Mouse (Mus musculus) forebrain, embryonic 13.5 days (tissue): ENCODE measurements around the gene Prkcb. TPM values are rescaled to one million over a fixed set of nuclear protein-coding genes. Genes with fewer than 3 reads are reported as not detected.

Source experiments
- ATAC-seq: fragments of 200-750 bp; cut with Nextera tagmentation; 2 replicates; pipeline ENCODE4 v1.8.0; 2017
- H3K27ac ChIP-seq: fragments of 300-500 bp; sonication (generic); 2 replicates; pipeline ENCODE4 v1.5.1; 2015; ENCODE audit warnings: inconsistent platforms, mild to moderate bottlenecking, moderate library complexity
- H3K27me3 ChIP-seq: fragments of 300-500 bp; sonication (generic); 2 replicates; pipeline ENCODE4 v1.6.1; 2015; ENCODE audit warnings: mild to moderate bottlenecking, inconsistent platforms
- H3K36me3 ChIP-seq: fragments of 300-500 bp; sonication (generic); 2 replicates; pipeline ENCODE4 v1.6.1; 2015; ENCODE audit warnings: mild to moderate bottlenecking, inconsistent platforms; ENCODE audit not compliant: poor library complexity, severe bottlenecking
- H3K4me1 ChIP-seq: fragments of 300-500 bp; sonication (generic); 2 replicates; pipeline ENCODE4 v1.6.1; 2015; ENCODE audit warnings: inconsistent platforms
- H3K4me2 ChIP-seq: fragments of 300-500 bp; sonication (generic); 2 replicates; pipeline ENCODE4 v1.6.1; 2015; ENCODE audit warnings: inconsistent platforms, mild to moderate bottlenecking, moderate library complexity
- H3K4me3 ChIP-seq: fragments of 300-500 bp; sonication (generic); 2 replicates; pipeline ENCODE4 v1.5.1; 2015; ENCODE audit warnings: mild to moderate bottlenecking, inconsistent platforms
- H3K9ac ChIP-seq: fragments of 300-500 bp; sonication (generic); 2 replicates; pipeline ENCODE4 v1.6.1; 2015; ENCODE audit warnings: mild to moderate bottlenecking, inconsistent platforms
- H3K9me3 ChIP-seq: fragments of 300-500 bp; sonication (generic); replicated peaks from 2 replicates; pipeline ENCODE4 v1.6.1; 2016; ENCODE audit warnings: inconsistent platforms
- WGBS: fragments of 180-500 bp; shearing (Covaris S2); methylation state at CpG from one replicate; pipeline ENCODE4 v1.1.7; 2015; 5-methylcytosine and 5-hydroxymethylcytosine counted together
- polyA plus RNA-seq: library from polyadenylated mRNA; unstranded; fragments of >200 nt; fragmentation: Nextera tagmentation; extraction: Ambion mirVana; gene quantifications from 2 replicates; pipeline ENCODE4 v1.2.1, GENCODE M21; 2015

Prkcb gene
- polyA plus RNA-seq, 1 experiment from 2014 or later = 27.4 TPM

DNA sequence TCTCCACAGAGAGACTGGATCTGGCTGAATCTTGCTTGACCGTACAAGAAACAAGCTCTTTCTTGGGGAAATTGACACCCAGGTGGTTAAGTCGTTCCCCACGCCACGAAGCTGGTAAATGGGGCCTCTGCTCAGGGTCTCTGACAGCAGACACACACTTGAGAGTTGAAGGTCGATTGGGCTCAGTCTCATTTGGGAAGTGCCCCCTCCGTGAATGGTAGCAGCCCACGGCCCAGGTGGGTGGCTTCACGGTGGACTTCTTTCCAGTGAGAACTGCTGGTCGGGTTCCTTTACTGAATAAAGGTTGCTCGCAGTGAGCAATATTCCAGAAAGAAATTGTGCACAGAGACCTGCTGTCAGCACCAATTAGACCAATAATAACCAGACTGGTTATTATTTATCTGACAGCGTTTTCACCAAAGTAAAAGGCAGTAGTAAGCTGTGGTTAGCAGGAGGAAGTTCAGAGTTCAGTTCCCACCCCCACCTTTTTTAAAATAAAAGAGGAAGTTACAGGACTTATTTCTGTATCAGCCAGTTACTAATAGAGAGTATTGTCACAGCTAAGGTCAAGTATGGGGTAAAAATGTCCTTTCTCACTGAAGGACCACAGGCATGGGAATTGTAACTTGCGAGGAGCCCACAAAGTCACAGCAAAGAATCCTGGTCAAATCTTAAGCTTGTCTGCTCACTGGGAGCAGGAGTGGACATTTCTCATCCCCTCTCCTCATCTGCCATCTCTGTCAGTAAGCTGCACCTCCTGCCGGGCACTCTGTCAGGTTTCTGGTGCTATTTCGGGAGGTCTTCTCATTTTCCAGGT is 21.6 kb downstream of the Prkcb start:
- WGBS = 80% methylated on average over 14 of the region's 14 CpGs
- ATAC-seq = no peak
- Histone ChIP-seq H3K4me2 (no peak overlapping the region), H3K36me3 (no peaks in the 10 kb centered on the region), H3K9ac (no peak overlapping the region), H3K27ac (no peak overlapping the region), H3K4me3 (no peak overlapping the region), H3K9me3 (no peaks in the 10 kb centered on the region), H3K4me1 (peaks cover 7% of the 10 kb centered on the region; the same call in 1 of the 2 replicates), H3K27me3 (no peaks in the 10 kb centered on the region)

DNA sequence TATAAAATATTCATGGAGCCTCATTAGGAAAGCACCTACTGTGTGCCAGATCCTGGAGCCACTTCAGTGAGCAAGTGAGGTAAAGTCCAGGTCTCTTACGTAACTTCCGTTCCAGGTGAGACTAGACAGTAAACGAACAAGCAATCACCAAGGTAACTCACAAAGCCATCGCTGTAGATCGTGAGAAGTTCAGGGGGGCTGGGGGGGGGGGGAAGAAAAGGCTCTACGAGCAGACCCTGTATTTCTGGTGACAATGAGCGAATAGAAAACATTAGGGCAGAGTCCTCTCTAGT is 22.1 kb downstream of the Prkcb start:
- Histone ChIP-seq H3K4me2 (no peak overlapping the region), H3K4me1 (peaks cover 7% of the 10 kb centered on the region; the same call in 1 of the 2 replicates), H3K27ac (no peak overlapping the region), H3K36me3 (no peaks in the 10 kb centered on the region), H3K9me3 (no peaks in the 10 kb centered on the region), H3K4me3 (no peak overlapping the region), H3K9ac (no peak overlapping the region), H3K27me3 (no peaks in the 10 kb centered on the region)
- WGBS = 92% methylated on average over 7 of the region's 7 CpGs
- no peak for ATAC-seq

DNA sequence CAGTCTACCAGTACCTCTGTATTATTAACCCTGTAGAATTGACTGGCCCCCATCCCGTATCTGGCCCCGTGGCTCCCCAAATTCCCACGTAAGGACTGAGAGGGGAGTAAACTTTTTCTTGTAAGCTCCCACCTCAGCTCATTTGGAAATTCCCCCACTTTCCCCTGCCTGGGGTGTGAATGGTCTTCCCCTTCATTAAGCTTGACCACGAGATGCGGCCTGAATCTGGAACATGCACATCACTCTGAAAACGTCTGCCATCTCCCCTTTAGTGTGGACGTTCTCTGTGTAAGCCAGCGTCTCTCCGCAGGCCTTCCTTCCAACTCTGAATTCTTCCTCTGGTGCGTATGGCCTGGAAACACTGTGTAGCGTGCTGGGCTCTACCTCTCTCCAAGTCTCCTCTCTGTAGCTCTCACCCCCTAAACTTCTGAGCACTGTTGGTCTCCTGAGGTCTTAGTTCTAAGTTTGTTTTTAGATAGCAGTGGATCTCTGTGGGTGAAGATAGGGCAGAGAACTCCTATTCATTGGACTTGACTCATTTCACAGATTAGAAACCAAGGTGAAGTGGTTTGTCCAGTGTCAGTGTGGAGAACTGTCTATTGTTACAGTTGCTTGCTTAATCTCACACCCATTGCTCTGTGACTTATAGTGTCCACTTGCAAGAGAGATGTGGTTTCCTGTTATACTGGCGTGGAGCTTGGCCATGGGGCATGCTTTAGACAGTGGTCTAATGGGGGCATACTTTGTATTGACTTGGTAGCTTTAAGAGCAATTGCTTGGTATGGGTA is 25.3 kb downstream of the Prkcb start:
- no peak overlapping the region for H3K4me3 ChIP-seq
- H3K36me3 ChIP-seq = no peaks in the 10 kb centered on the region
- ATAC-seq = no peak
- H3K27ac ChIP-seq = no peak overlapping the region
- H3K9ac ChIP-seq = no peak overlapping the region
- no peaks in the 10 kb centered on the region for H3K27me3 ChIP-seq
- WGBS = 89% methylated on average over 12 of the region's 12 CpGs
- H3K9me3 ChIP-seq = no peaks in the 10 kb centered on the region
- H3K4me2 ChIP-seq = no peak overlapping the region
- peaks cover 7% of the 10 kb centered on the region; the same call in 1 of the 2 replicates for H3K4me1 ChIP-seq

DNA sequence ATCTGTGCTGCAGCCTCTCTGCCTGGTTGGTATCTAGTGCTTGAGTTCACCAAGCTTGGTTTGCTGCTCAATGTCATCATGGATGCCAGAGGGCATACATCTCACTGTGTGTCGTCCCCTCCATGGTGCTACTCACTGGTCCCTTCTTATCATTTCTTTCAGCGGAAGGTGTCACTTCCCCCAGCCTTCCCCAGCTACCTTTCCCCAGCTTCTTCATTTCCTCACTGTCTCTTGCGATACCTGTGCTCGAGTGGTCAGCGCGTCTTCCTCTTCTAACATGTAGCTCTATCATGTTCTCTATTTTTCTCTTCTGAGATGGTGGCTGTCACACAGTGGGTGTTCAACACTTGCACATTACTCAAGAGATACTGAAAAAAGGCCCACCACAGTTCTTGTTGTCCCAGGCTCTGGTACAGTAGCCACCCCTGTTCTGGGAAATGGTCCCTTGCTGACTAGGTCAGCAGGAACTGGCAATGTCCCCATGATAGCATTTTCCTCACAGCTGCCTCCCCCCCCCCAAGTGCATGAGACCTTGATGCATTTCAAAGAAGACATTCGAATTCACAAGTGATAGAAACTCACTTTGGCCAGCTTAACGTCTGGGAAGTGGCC is 27.3 kb downstream of the Prkcb start:
- no peak overlapping the region for H3K27ac ChIP-seq
- no peaks in the 10 kb centered on the region for H3K27me3 ChIP-seq
- H3K4me3 ChIP-seq = no peak overlapping the region
- H3K9me3 ChIP-seq = no peaks in the 10 kb centered on the region
- peaks cover 7% of the 10 kb centered on the region; the same call in 1 of the 2 replicates for H3K4me1 ChIP-seq
- H3K9ac ChIP-seq = no peak overlapping the region
- 86% methylated on average over 8 of the region's 8 CpGs for WGBS
- H3K36me3 ChIP-seq = no peaks in the 10 kb centered on the region
- no peak overlapping the region for H3K4me2 ChIP-seq
- no peak for ATAC-seq

DNA sequence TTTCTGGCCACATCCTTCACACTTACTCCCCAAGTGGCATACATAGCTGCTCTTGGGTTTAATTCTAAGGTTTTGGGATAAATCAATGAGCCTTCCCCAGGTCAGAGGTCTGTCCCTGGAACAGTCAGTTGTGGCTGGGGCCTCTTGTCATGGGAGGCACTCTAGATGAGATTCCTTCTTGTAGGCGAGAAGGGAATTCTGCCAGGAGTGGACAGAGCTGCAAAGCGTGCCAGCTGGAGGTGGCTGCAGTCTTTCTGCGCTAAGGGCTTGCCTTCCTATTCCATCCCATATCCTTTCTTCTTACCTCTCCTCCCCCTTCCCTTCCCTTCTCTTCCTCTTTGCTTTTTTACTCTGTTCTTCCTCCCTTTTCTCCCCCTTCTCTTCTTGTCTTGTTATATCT is 28.1 kb downstream of the Prkcb start:
- no peak for ATAC-seq
- WGBS = 76% methylated on average over 3 of the region's 3 CpGs
- H3K4me2 ChIP-seq = no peak overlapping the region

DNA sequence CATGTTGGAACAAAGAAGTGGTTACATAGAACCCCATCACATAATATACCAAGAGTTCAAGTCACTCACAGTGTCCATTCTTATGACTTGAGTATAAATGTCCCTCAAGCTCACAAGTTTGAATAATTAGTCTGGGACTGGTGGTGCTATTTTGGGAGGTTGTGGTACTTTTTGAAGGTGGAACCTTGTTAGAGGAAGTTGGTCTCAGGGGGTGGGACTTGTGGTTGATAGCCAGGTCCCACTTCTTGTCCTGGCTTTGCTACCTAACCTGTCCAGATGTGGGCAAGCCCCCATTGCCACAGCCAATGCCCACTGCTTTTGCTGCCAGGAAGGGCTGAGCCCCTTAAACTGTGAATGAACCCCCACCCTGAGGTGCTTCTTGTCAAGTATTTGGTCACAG is 28.9 kb downstream of the Prkcb start:
- Histone ChIP-seq H3K4me2 (no peak overlapping the region), H3K4me3 (no peak overlapping the region), H3K9me3 (no peaks in the 10 kb centered on the region), H3K4me1 (peaks cover 4% of the 10 kb centered on the region; the same call in 1 of the 2 replicates), H3K9ac (no peak overlapping the region), H3K27me3 (no peaks in the 10 kb centered on the region), H3K27ac (no peak overlapping the region), H3K36me3 (no peaks in the 10 kb centered on the region)
- ATAC-seq = no peak

More for the DNA sequence above, 28.1 kb downstream of the Prkcb start:
- H3K36me3 ChIP-seq = no peaks in the 10 kb centered on the region
- no peak overlapping the region for H3K4me3 ChIP-seq
- peaks cover 7% of the 10 kb centered on the region; the same call in 1 of the 2 replicates for H3K4me1 ChIP-seq
- H3K9me3 ChIP-seq = no peaks in the 10 kb centered on the region
- no peaks in the 10 kb centered on the region for H3K27me3 ChIP-seq
- no peak overlapping the region for H3K27ac ChIP-seq
- no peak overlapping the region for H3K9ac ChIP-seq

DNA sequence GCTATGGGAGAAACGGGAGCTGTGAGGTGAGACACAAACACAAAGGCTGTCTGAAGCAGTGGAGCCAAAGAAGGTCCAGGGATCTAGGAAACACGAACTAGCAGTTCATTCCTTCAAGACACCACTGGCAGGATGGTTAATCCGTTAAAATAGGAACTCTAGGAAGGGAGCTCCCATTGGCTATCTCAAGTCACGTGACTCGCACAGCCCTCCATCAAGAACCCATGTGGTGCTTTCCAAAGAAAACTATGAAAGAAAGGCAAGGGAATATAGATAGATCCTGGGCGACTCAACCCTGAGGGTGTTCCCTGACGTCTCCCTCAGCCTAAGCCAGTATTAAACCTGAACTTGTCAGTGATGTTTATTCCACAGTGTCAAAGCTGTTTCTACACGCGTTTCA is 31.0 kb downstream of the Prkcb start:
- Histone ChIP-seq H3K9ac (no peak overlapping the region), H3K4me2 (no peak overlapping the region), H3K4me1 (no peaks in the 10 kb centered on the region), H3K9me3 (no peaks in the 10 kb centered on the region), H3K4me3 (no peak overlapping the region), H3K36me3 (no peaks in the 10 kb centered on the region), H3K27ac (no peak overlapping the region), H3K27me3 (no peaks in the 10 kb centered on the region)
- no peak for ATAC-seq
- 77% methylated on average over 9 of the region's 9 CpGs for WGBS

DNA sequence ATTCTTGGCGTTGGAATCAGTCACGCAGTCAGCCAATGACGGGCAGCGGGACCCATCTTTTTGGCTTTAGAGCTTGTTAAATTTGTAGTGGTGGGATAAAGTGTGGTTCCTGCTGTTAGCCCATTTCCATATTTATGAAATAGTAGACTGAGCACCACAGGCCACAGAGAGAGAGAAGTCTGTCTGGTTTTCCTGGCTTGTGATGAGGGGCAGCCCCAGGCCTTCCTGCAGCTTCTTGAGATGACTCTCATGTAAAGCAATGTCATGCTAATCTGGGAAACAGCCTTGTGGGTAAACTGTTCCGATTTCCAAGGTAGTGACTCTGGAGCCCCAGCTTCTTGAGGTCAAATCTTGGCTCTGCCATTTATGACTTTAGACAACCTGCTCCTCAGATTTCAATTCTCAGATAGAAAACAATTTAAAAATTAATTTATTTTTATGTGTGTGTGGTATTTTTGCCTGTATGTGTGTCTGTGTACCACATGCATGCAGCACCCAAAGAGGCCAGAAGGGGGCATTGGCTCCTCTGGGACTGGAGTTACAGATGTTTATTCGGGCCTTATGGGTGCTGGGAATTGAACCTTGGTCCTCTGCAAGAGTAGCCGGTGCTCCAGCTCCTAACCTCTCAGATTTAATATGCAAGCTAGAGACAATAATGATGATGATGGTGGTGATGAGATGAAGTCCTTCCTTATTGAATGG is 32.4 kb downstream of the Prkcb start:
- Histone ChIP-seq H3K27ac (no peak overlapping the region), H3K9me3 (no peaks in the 10 kb centered on the region), H3K36me3 (no peaks in the 10 kb centered on the region), H3K27me3 (no peaks in the 10 kb centered on the region), H3K9ac (no peak overlapping the region), H3K4me1 (no peaks in the 10 kb centered on the region), H3K4me2 (no peak overlapping the region), H3K4me3 (no peak overlapping the region)
- 95% methylated on average over 7 of the region's 7 CpGs for WGBS
- ATAC-seq = no peak

DNA sequence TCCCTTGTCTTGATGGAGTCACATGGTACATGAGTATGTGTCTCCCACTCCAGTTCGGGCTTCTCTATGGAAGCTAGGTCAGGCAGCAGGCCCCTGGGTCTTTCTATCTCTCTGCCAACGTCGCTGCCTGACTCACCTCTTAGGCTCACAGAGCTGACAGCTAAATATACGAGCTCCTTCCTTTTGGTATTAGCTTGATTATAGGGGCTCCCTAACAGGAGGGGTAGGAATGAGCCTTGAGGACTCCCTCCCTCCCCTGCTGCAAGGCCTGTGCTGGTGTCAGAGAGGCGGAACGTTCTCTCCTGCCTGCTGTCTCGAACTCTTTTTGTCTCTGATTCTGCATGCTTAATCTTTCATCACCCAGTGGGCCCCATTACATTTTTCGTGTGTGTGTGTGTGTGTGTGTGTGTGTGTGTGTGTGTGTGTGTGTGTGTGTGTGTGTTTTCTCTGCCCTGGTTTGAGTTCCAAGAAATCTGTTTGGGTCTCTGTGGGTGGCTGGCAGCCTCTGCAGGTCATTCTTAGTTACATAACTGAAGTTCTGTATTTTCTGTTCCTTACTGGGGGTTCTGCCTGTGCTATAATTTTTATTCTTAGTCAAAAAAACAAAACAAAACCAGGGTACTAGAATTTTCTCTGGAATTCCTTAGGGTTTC is 33.6 kb downstream of the Prkcb start:
- no peaks in the 10 kb centered on the region for H3K9me3 ChIP-seq
- no peaks in the 10 kb centered on the region for H3K27me3 ChIP-seq
- no peak overlapping the region for H3K27ac ChIP-seq
- H3K4me3 ChIP-seq = no peak overlapping the region
- H3K4me1 ChIP-seq = no peaks in the 10 kb centered on the region
- H3K9ac ChIP-seq = no peak overlapping the region
- H3K36me3 ChIP-seq = no peaks in the 10 kb centered on the region
- 81% methylated on average over 8 of the region's 8 CpGs for WGBS
- no peak overlapping the region for H3K4me2 ChIP-seq
- no peak for ATAC-seq

DNA sequence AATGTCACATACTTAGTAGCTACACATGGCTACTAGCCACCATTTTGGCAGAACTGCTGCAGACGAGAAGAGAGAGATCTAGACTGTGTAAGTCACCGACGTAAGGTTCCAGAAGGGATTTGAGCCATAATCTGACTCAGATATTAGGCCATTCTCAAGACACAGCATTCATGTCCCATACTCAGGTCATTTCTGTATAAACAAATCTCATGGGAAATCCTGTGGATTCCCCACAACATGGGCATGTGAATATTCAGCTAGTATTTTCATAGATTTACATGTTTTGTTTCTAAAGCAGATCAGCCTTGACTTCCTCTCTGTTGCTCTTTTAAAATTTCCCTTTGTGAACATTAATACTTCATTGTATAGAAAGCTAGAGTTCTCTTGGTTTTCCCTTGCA is 39.4 kb downstream of the Prkcb start:
- H3K36me3 ChIP-seq = no peaks in the 10 kb centered on the region
- 90% methylated on average over 3 of the region's 3 CpGs for WGBS
- no peak for ATAC-seq

DNA sequence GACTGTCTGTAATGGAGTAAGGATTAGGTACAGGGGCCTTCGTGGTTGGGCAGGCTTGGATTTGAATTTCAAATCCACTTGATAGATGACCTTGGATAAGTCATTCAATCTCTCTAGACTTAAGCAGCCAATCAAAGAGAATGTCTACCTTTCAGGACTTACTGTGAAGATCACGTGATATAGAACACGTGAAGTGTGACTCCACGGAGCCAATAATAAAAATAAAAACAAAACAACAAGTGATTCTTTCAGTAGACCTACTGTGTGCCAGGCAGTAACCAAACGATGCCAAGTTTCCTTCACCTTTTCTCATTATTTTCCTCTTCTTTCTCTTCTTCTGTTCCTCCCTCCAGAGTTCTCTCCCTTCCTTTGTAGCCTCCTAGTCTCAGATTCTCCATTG is 39.9 kb downstream of the Prkcb start:
- no peak for ATAC-seq
- Histone ChIP-seq H3K4me3 (no peak overlapping the region), H3K4me2 (no peak overlapping the region), H3K4me1 (no peaks in the 10 kb centered on the region), H3K27me3 (no peaks in the 10 kb centered on the region), H3K36me3 (no peaks in the 10 kb centered on the region), H3K9me3 (no peaks in the 10 kb centered on the region), H3K27ac (no peak overlapping the region), H3K9ac (no peak overlapping the region)
- WGBS = 86% methylated on average over 5 of the region's 5 CpGs

More for the DNA sequence above, 39.4 kb downstream of the Prkcb start:
- no peaks in the 10 kb centered on the region for H3K4me1 ChIP-seq
- no peaks in the 10 kb centered on the region for H3K9me3 ChIP-seq
- no peak overlapping the region for H3K9ac ChIP-seq
- no peak overlapping the region for H3K4me2 ChIP-seq
- no peaks in the 10 kb centered on the region for H3K27me3 ChIP-seq
- H3K27ac ChIP-seq = no peak overlapping the region
- H3K4me3 ChIP-seq = no peak overlapping the region
